Mouse (Mus musculus): Measurements from ENCODE around the gene Pmepa1.

DNA sequence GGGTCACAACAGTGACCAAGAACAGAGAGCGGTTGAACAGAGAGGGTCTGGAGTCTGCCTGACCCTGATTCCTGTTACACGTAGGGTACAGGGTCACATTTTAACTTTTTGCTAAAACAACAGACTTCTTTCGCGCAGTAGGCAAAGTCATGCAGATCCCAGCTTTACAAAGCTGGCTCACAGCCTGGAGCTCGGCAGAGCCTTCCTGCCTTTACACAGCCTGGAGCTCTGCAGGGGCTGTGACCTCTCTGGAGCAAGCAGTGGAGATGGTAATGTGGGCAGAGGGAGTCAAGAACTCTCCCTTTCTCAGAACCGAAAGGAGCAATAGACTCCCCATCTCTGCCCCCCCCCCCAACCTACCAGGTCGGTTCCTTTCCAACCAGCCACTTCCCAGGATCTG is 51.5 kb downstream of the Pmepa1 start:
- TF ChIP-seq GATA1 (IDR thresholded peaks at IDR 0.05; ENCODE audit: borderline replicate concordance, low read length): no peak
- no peak for TF ChIP-seq FLI1 (IDR thresholded peaks at IDR 0.05; ENCODE audit: low read length)
